8 mouse cellular contexts compared by ENCODE assay signal in the genomic region with DNA sequence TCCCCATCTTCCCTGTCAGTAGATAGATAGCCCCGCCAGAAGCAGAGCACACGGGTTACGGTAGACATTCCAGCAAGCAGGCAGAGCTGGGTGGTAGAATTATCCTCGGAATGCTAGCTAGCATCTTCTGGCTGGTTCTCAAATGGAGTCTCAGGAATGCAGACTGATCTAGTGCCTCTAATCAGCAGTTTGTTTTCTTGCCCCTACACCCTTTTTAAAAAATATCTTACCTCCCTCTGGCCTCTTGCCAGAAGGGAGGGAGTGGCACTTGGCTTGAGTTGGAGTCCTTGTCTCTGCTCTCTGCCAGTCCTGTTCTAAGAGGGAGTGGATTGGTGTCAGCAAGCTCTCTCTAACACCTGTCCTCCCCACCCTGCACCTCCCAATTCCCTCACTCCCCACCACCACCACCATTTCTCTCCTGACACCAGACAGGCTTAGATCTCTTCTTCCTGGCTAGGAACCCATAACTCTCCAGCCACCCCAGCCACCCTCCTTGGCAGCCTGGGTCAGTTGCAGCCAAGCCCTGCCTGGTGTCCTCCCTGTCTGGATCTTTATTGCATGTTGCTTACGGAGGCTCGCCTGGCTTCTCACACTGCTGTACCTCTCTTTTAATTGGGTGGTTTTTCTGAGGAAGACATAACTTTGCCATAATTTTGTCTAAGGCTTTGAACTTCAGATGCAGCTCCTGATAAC.
DNase-seq lines count a peak whose midpoint lies in the region; ATAC-seq lines count a peak whose summit lies in the region.
"Had no signal": no experiment of that assay in that cellular context is flagged by ENCODE, and none has a peak within 500 bp of the region (broad histone marks: within the 10 kb centered on the region; RNA-seq: fewer than 3 reads in every experiment).

No protein-coding gene starts in this region.

- peaks cover 8% of the 10 kb centered on the region; the same call in 1 of the 2 replicates for H3K36me3 ChIP-seq in embryonic facial prominence, embryonic 14.5 days (ENCODE audit: control insufficient read depth, insufficient read depth, low read length)
- H3K36me3 ChIP-seq in intestine, embryonic 16.5 days (ENCODE audit: control insufficient read depth, insufficient read depth, low read length), result no peaks in the 10 kb centered on the region

- no peak overlapping the region for H3K4me3 ChIP-seq in embryonic facial prominence, embryonic 14.5 days (ENCODE audit: low read depth, low read length)
- H3K4me3 ChIP-seq in intestine, embryonic 16.5 days (ENCODE audit: low read length), result no peak overlapping the region

- peak; percentile 90 for ATAC-seq in embryonic facial prominence, embryonic 14.5 days (ENCODE audit: low read depth)
- ATAC-seq in intestine, embryonic 16.5 days, result peak; percentile 85

- H3K9ac ChIP-seq in embryonic facial prominence, embryonic 14.5 days (ENCODE audit: low read depth, low read length), result no peak overlapping the region
- H3K9ac ChIP-seq in intestine, embryonic 16.5 days (ENCODE audit: low read depth, low read length), result no peak overlapping the region

- H3K27me3 ChIP-seq in embryonic facial prominence, embryonic 14.5 days (replicated peaks; ENCODE audit: control insufficient read depth, insufficient read depth, low read length), result no peaks in the 10 kb centered on the region
- no peaks in the 10 kb centered on the region for H3K27me3 ChIP-seq in intestine, embryonic 16.5 days (replicated peaks; ENCODE audit: control insufficient read depth, insufficient read depth, low read length)

- DNase-seq in ZHBTc4 (ENCODE audit: low read depth, low spot score), result peak; percentile 18
- DNase-seq in embryonic facial prominence, embryonic 14.5 days (ENCODE audit: low spot score), result peak; percentile 84
- peak; percentile 69 for DNase-seq in lung, postnatal 25 days (ENCODE audit: low spot score)
- DNase-seq in layer of hippocampus, adult 8-10 months (ENCODE audit: low spot score in 2 of 2), result no peak
- no peak for DNase-seq in c-Kit-positive CD71-positive TER-119-positive erythroid progenitor cells, embryonic 14.5 days (ENCODE audit: low spot score)
- no peak for DNase-seq in spleen, adult 18-20 months
- DNase-seq: cerebellum, adult 11-12 months had no signal

- H3K4me1 ChIP-seq in embryonic facial prominence, embryonic 14.5 days (ENCODE audit: control insufficient read depth, insufficient read depth, low read length), result 0 out of 2 replicates have a peak, but pooled peaks cover 6% of the 10 kb centered on the region
- H3K4me1 ChIP-seq in intestine, embryonic 16.5 days (ENCODE audit: control insufficient read depth, insufficient read depth, low read length), result no peaks in the 10 kb centered on the region; the same call in 1 of the 2 replicates

- H3K4me2 ChIP-seq in embryonic facial prominence, embryonic 14.5 days (ENCODE audit: low read depth, low read length), result no peak overlapping the region
- no peak overlapping the region for H3K4me2 ChIP-seq in intestine, embryonic 16.5 days (ENCODE audit: low read depth, low read length)

- no peaks in the 10 kb centered on the region for H3K9me3 ChIP-seq in embryonic facial prominence, embryonic 14.5 days (ENCODE audit: control insufficient read depth, low read length)
- H3K9me3 ChIP-seq in intestine, embryonic 16.5 days (ENCODE audit: control insufficient read depth, low read length), result no peaks in the 10 kb centered on the region

- no peak overlapping the region for H3K27ac ChIP-seq in embryonic facial prominence, embryonic 14.5 days (replicated peaks; ENCODE audit: low read depth, low read length)
- no peak overlapping the region; the same call in 1 of the 2 replicates for H3K27ac ChIP-seq in intestine, embryonic 16.5 days (ENCODE audit: low read length)

- 37% methylated on average over 6 of the region's 6 CpGs for WGBS in embryonic facial prominence, embryonic 14.5 days
- WGBS in intestine, embryonic 16.5 days, result 24% methylated on average over 6 of the region's 6 CpGs

Comparison
In these comparisons a context has a peak if more than half of its experiments do, and no peak if none do; other contexts are left out.
1. DNase-seq: peak in ZHBTc4 (single experiment), embryonic facial prominence, embryonic 14.5 days (single experiment) and lung, postnatal 25 days (single experiment); none in layer of hippocampus, adult 8-10 months (0 of 2), c-Kit-positive CD71-positive TER-119-positive erythroid progenitor cells, embryonic 14.5 days (single experiment) and spleen, adult 18-20 months (0 of 2).